Mouse (Mus musculus) neural tube, embryonic 12.5 days (tissue): ENCODE data around the gene Ndufv2. TPM values are rescaled to one million over a fixed set of nuclear protein-coding genes. Genes with fewer than 3 reads are reported as not detected.

Experiments used
- ATAC-seq: fragments of 200-750 bp; cut with Nextera tagmentation; 2 replicates; pipeline ENCODE4 v1.8.0; 2017; ENCODE audit warnings: low read depth, mild to moderate bottlenecking, moderate TSS enrichment, moderate library complexity; ENCODE audit not compliant: low FRiP score
- H3K27ac ChIP-seq: fragments of 300-500 bp; sonication (generic); 2 replicates; pipeline ENCODE4 v1.5.1; 2016
- H3K27me3 ChIP-seq: fragments of 300-500 bp; sonication (generic); replicated peaks from 2 replicates; pipeline ENCODE4 v1.6.1; 2016; ENCODE audit warnings: mild to moderate bottlenecking
- H3K36me3 ChIP-seq: fragments of 300-500 bp; sonication (generic); 2 replicates; pipeline ENCODE4 v1.6.1; 2016; ENCODE audit warnings: mild to moderate bottlenecking
- H3K4me1 ChIP-seq: fragments of 300-500 bp; sonication (generic); 2 replicates; pipeline ENCODE4 v1.6.1; 2016
- H3K4me2 ChIP-seq: fragments of 300-500 bp; sonication (generic); replicated peaks from 2 replicates; pipeline ENCODE4 v1.6.1; 2016; ENCODE audit warnings: mild to moderate bottlenecking
- H3K4me3 ChIP-seq: fragments of 300-500 bp; sonication (generic); 2 replicates; pipeline ENCODE4 v1.5.1; 2016
- H3K9ac ChIP-seq: fragments of 300-500 bp; sonication (generic); 2 replicates; pipeline ENCODE4 v1.6.1; 2016; ENCODE audit warnings: mild to moderate bottlenecking
- H3K9me3 ChIP-seq: fragments of 300-500 bp; sonication (generic); 2 replicates; pipeline ENCODE4 v1.6.1; 2016; ENCODE audit warnings: mild to moderate bottlenecking
- WGBS: fragments of 180-500 bp; shearing (Covaris S2); methylation state at CpG from one replicate; pipeline ENCODE4 v1.1.7; 2016; 5-methylcytosine and 5-hydroxymethylcytosine counted together
- polyA plus RNA-seq: library from polyadenylated mRNA; unstranded; fragments of >200 nt; fragmentation: Nextera tagmentation; extraction: Ambion mirVana; gene quantifications from 2 replicates; pipeline ENCODE4 v1.2.1, GENCODE M21; 2016

The Ndufv2 gene
- 299 and 308 TPM in 2 replicates for polyA plus RNA-seq

- peak within 1 kb of the TSS; percentile 77 for H3K4me3 ChIP-seq
- peak; percentile 99 for ATAC-seq
- no peaks in the 10 kb centered on the region for H3K36me3 ChIP-seq
- peaks cover 11% of the 10 kb centered on the region for H3K4me1 ChIP-seq
- no peaks in the 10 kb centered on the region for H3K27me3 ChIP-seq
- H3K9me3 ChIP-seq: no peaks in the 10 kb centered on the region
- 1% methylated on average over 67 of the region's 67 CpGs for WGBS
- H3K27ac ChIP-seq: peak within 1 kb of the TSS; percentile 88
- peak within 1 kb of the TSS; percentile 92 for H3K4me2 ChIP-seq
- peak within 1 kb of the TSS; percentile 93 for H3K9ac ChIP-seq
Observed at GRCm38 (mm10) chr17:66101380-66102330, at the start of gene Ndufv2. Gene Ndufv2, minus strand, starts transcription at chr17:66101559.

GRCm38 (mm10) chr17:66131212-66131611 is 29.9 kb upstream of the Ndufv2 start:
- H3K4me3 ChIP-seq: no peak overlapping the region
- H3K27me3 ChIP-seq: no peaks in the 10 kb centered on the region
- H3K36me3 ChIP-seq: peaks cover 64% of the 10 kb centered on the region
- H3K9ac ChIP-seq: no peak overlapping the region
- over 99% methylated on average over 4 of the region's 4 CpGs for WGBS
- H3K4me1 ChIP-seq: no peaks in the 10 kb centered on the region
- no peak for ATAC-seq
- H3K27ac ChIP-seq: no peak overlapping the region
- no peaks in the 10 kb centered on the region for H3K9me3 ChIP-seq
- no peak overlapping the region for H3K4me2 ChIP-seq

DNA sequence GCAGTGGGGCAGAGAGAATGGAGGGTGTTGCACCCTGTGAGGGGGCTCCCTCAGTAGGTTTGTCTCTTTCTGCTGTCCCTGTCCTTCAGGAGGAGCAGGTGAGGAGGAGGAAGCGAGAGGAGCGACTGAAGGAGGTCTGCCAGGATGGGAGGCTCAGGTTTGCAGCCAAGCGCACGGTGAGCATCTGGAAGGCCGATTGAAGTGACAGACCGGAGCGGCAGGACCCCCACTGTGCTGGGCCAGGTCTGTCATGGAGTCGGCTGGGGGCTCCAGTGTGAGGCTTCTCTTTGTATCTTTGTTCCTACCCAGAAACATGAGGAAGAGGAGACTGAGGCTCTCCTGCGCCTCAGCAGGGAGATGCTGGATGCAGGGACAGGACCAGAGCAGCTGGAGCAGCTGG is 29.0 kb upstream of the Ndufv2 start:
- no peak overlapping the region for H3K4me3 ChIP-seq
- H3K9me3 ChIP-seq: no peaks in the 10 kb centered on the region
- H3K4me1 ChIP-seq: no peaks in the 10 kb centered on the region
- no peak overlapping the region for H3K4me2 ChIP-seq
- no peaks in the 10 kb centered on the region for H3K27me3 ChIP-seq
- WGBS: 92% methylated on average over 9 of the region's 9 CpGs
- H3K36me3 ChIP-seq: peaks cover 57% of the 10 kb centered on the region
- H3K9ac ChIP-seq: no peak overlapping the region
- ATAC-seq: no peak
- H3K27ac ChIP-seq: no peak overlapping the region

DNA sequence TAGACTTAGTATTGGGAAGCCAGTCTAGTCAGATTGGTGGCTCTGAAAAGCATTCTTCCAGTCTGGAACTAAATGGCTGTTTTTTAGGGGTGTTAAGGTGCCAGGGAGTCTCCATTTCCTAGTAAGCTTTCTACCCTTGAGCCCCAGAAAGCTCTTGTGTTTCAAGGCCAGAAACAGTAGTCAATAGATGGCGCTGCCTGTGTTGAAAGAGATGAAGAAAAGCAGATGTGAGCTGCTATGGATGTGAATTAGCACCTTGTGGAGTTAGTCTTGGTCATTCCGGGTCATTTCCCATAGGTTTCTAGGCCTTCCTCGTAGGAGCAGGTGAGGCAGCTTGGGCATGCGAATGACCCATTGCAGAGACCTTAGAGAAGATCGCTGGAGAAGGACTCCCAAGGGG is 23.9 kb upstream of the Ndufv2 start:
- Histone ChIP-seq H3K4me3 (no peak overlapping the region), H3K27ac (no peak overlapping the region), H3K4me1 (peaks cover 10% of the 10 kb centered on the region), H3K27me3 (no peaks in the 10 kb centered on the region), H3K9me3 (no peaks in the 10 kb centered on the region), H3K9ac (no peak overlapping the region), H3K36me3 (peaks cover 19% of the 10 kb centered on the region), H3K4me2 (no peak overlapping the region)
- ATAC-seq: no peak
- WGBS: 68% methylated on average over 5 of the region's 5 CpGs

DNA sequence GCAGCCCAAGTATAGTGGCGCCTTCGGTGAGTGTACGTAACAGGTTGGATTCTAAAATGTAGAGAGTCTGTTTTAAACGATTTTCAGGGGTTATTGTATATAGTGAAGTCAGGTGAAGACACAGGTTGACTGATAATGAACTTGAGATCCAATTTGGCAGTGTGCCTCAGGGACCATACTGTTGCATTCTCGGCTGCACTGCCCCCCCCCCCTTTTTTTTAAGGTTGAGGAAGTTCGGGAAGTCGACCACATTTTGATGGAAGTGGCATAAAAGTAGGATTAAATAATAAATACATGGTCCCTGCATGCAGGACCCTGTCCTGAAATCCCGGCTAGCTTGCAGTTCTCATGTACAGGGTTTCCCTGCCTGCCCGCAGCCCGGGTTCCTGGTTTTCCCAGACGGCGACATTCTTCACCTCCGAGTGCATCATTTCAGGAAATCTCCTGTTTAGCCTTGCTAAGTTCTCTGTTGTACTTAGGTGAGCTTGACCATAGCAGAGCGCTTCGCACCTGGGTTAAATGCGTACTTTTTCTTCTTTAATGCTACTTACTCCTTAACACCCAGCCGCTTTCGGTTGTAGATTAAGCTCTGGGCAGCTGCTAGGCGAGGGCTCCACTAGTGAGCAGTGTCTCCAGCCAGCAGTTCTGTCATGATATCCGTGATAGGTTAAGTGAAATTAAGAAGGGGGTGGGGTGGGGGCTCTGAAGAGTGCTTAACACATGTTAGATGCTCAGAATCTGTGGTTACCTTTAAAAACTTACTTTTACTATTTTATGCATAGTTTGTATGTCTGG is 22.7 kb upstream of the Ndufv2 start:
- WGBS: 3% methylated on average over 20 of the region's 20 CpGs
- Histone ChIP-seq H3K9me3 (no peaks in the 10 kb centered on the region), H3K27me3 (no peaks in the 10 kb centered on the region), H3K36me3 (peaks cover 30% of the 10 kb centered on the region), H3K9ac (peak overlapping the region; percentile 62), H3K4me3 (peak overlapping the region; percentile 65), H3K27ac (no peak overlapping the region), H3K4me1 (peaks cover 10% of the 10 kb centered on the region), H3K4me2 (peak overlapping the region; percentile 58)
- peak; percentile 23; the same call in 1 of the 2 replicates for ATAC-seq

DNA sequence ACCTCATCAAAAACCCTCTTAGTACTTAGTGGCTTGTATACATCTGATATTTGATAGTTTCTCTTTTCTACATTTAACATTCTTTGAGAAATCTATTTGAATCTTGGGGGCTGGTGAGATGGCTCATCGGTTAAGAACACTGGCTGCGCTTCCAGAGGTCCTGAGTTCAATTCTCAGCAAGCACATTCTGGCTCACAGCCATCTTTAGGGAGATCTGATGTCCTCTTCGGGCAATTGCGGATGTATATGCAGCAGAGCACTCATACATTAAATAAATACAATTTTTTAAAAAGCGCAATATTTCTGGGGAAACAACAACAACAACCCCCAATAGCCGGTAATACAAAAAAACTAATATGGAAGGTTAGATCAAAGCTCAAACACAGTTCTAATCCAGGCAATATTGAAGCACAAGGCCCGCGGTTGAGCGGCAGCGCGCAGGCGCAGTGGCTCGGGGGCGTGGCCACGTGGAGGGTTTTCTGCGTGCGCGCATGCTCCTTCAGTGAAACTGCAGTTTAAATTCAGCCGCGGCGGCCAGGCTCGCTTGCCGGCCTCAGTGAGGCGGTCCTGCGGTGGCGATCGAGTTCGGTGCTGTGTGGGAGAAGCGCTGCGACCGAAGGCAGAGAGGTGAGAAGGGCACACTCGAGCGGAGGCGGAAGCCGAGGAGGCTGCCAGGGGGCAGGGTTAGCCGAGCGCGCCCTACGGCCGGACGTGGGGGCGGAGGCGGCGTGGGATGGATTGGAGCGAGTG is 21.9 kb upstream of the Ndufv2 start, which contains the start of gene Ddx11:
Gene Ddx11, plus strand, starts transcription at position 455 of the 750 bp plus-strand sequence.
- no peaks in the 10 kb centered on the region for H3K9me3 ChIP-seq
- H3K27ac ChIP-seq: no peak within 1 kb of the TSS
- H3K36me3 ChIP-seq: peaks cover 37% of the 10 kb centered on the region
- WGBS: 7% methylated on average over 45 of the region's 45 CpGs
- peak within 1 kb of the TSS; percentile 62 for H3K9ac ChIP-seq
- no peaks in the 10 kb centered on the region for H3K27me3 ChIP-seq
- peak; percentile 73 for ATAC-seq
- peak within 1 kb of the TSS; percentile 58 for H3K4me2 ChIP-seq
- peaks cover 10% of the 10 kb centered on the region for H3K4me1 ChIP-seq
- H3K4me3 ChIP-seq: peak within 1 kb of the TSS; percentile 65

DNA sequence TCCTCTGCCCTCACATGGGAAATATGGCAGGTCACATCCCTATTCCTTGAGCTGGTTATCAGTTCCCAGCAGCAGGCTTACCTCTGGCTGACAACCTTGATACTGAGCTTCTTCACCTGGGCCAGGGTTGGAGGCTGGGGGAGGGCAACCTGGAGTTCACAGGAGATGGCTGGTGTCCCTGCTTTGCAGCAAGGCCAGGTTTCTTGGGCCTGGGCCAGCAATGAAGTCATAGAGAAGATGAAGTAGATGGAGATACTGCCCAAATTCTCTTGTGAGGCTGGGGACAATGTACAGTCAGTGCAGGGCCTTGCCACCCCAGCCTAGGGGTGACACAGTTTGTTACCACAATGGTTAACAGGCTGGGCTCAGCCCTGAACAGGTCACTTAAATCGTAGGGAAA is 19.3 kb upstream of the Ndufv2 start:
- Histone ChIP-seq H3K4me1 (peaks cover 10% of the 10 kb centered on the region), H3K4me2 (no peak overlapping the region), H3K27me3 (no peaks in the 10 kb centered on the region), H3K4me3 (no peak overlapping the region), H3K9me3 (no peaks in the 10 kb centered on the region), H3K27ac (no peak overlapping the region), H3K36me3 (peaks cover 48% of the 10 kb centered on the region), H3K9ac (no peak overlapping the region)
- 81% methylated on average over 1 of the region's 1 CpGs for WGBS
- no peak for ATAC-seq

DNA sequence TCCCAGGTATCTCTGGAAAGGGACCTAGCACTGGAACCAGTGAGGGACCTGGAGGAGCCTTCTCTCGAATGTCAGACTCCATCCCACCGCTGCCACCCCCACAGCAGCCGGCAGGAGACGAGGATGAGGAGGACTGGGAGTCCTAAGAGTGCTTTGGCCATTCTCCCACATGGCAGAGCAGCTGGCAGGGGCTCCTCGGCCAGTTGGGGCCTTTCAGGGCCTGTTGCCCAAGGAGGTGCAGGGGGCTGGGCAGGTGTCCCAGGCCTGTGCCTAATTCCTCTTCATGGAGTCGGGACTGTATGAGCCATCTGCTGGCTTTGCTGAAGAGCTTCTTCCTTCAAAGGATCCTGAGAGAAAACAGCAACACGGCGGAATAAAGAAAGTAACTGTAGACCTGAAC is 17.6 kb upstream of the Ndufv2 start:
- Histone ChIP-seq H3K4me1 (peaks cover 2% of the 10 kb centered on the region; the same call in 1 of the 2 replicates), H3K27ac (no peak overlapping the region), H3K36me3 (peaks cover 64% of the 10 kb centered on the region), H3K4me2 (no peak overlapping the region), H3K9me3 (no peaks in the 10 kb centered on the region), H3K27me3 (no peaks in the 10 kb centered on the region), H3K4me3 (no peak overlapping the region), H3K9ac (no peak overlapping the region)
- WGBS: 91% methylated on average over 8 of the region's 8 CpGs
- no peak for ATAC-seq

DNA sequence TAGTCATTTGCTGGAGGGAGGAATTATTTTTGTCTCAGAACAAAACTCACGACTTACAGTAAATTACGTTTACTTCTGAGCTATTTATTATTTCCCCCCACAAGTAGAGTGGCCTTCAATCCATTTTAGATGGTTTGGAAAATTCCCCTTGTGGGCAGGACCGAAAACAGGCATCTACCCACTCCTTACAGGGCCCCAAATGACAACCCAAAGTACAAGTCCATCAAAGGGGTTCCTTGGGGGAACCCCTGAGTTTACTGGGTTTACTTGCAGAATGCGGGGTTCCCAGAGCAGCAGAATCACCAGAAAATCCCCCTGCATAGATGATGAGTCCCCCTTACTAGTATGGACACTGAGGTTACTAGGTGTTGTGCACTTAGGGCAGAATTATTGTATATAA is 10.8 kb upstream of the Ndufv2 start:
- 46% methylated on average over 4 of the region's 4 CpGs for WGBS
- no peak overlapping the region for H3K27ac ChIP-seq
- H3K9me3 ChIP-seq: no peaks in the 10 kb centered on the region
- H3K9ac ChIP-seq: peak overlapping the region; percentile 84
- no peaks in the 10 kb centered on the region for H3K27me3 ChIP-seq
- peak overlapping the region; percentile 72 for H3K4me2 ChIP-seq
- H3K4me3 ChIP-seq: peak overlapping the region; percentile 87
- ATAC-seq: no peak
- peaks cover 35% of the 10 kb centered on the region for H3K36me3 ChIP-seq
- peaks cover 13% of the 10 kb centered on the region for H3K4me1 ChIP-seq

DNA sequence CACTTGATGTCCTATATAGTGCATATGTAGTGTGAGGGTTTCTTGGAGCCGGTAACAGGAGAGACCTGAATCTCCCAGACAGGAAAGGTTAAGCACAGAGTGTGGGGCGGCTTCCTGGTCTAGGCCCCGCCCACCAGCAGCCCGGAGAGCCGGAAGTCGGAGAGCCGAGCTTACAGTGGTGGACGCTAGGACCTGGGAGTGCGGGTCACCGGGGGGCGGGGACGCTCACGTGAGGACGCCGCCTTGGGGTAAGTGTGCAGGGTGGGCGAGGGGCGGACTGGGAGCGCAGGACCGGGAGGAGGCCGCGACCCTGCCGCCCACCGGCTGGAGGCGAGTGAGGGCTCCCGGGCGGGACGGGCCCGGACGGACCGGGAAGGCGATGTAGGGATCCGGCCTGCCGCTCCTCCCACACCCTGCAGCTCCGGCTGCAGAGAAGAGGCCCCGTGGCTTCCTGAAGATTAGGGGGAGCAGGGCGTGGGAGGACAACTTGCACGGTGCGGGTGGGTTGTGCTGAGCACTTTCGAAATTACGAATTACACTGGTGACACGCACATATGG is 10.1 kb upstream of the Ndufv2 start, which contains the start of gene Washc1:
Gene Washc1, plus strand, starts transcription at position 144 of the 558 bp plus-strand sequence.
- no peaks in the 10 kb centered on the region for H3K9me3 ChIP-seq
- ATAC-seq: peak; percentile 99
- peak within 1 kb of the TSS; percentile 72 for H3K4me2 ChIP-seq
- WGBS: under 1% methylated on average over 41 of the region's 41 CpGs
- peak within 1 kb of the TSS; percentile 84 for H3K9ac ChIP-seq
- peak within 1 kb of the TSS; percentile 87 for H3K4me3 ChIP-seq
- H3K27ac ChIP-seq: no peak within 1 kb of the TSS
- peaks cover 28% of the 10 kb centered on the region for H3K36me3 ChIP-seq
- H3K27me3 ChIP-seq: no peaks in the 10 kb centered on the region
- H3K4me1 ChIP-seq: peaks cover 13% of the 10 kb centered on the region

DNA sequence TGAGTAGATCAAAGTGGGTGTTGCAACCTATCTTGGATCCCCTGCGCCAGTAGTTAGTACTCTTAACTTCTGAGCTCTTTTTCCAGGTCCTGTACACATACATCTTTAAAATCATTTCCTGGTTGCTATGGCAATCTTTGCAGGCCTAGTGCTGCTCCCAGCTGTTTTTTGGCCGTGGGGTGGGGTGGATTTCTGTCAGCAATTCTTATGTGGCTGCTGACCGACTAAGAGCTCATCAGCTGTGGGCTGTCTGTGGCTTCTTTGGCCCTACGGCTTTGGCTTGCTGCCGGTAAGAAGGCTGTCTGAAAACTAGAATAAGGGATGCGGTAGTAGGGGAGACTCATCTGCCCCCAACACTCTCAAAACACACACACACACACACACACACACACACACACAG is 9.4 kb upstream of the Ndufv2 start:
- Histone ChIP-seq H3K4me3 (peak overlapping the region; percentile 87; the same call in 1 of the 2 replicates), H3K36me3 (peaks cover 21% of the 10 kb centered on the region), H3K4me1 (peaks cover 13% of the 10 kb centered on the region), H3K27ac (no peak overlapping the region), H3K9ac (0 out of 2 replicates have a peak overlapping the region, but pooled peaks have one; percentile 22), H3K4me2 (peak overlapping the region; percentile 72), H3K9me3 (no peaks in the 10 kb centered on the region), H3K27me3 (no peaks in the 10 kb centered on the region)
- no peak for ATAC-seq
- WGBS: 63% methylated on average over 6 of the region's 6 CpGs
